Mouse (Mus musculus) thymus, adult 2 months (tissue): ENCODE data around the gene Syt14.

Experiments
- CTCF ChIP-seq: fragments of 200-500 bp; IDR thresholded peaks from 2 replicates; pipeline ENCODE4 v1.5.1; 2012; ENCODE audit warnings: mild to moderate bottlenecking, control low read depth, low read length, moderate library complexity, borderline replicate concordance; ENCODE audit not compliant: control insufficient read depth, poor library complexity, insufficient read depth; ENCODE audit errors: extremely low read depth
- POLR2A ChIP-seq: fragments of 200-500 bp; IDR thresholded peaks from 2 replicates; pipeline ENCODE4 v1.6.1; 2012; ENCODE audit warnings: mild to moderate bottlenecking, low read length, control low read depth, moderate library complexity; ENCODE audit not compliant: control insufficient read depth, poor library complexity, insufficient read depth; ENCODE audit errors: extremely low read depth

DNA sequence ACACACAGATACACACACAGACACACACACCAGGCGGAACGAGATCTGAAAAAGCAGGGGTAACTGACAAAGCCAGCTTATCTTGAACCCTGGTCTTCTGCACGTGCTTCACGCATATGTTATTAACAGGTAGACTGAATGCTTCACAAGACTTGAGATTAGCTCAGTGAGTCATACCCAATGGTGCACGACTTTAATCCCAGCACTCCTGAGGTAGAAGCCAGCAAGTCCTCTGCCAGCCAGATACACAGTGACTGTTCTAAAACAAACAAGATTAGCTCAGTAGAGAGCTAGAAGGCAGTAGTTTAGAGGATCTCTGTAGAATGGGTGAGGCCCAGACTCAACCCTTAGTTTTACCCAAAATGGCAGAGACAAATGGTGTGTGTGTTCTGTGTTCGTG is 175.3 kb downstream of the Syt14 start:
- TF ChIP-seq CTCF (no peak), POLR2A (no peak)
